Mouse (Mus musculus) T-helper 2 cell (primary cell): ENCODE data around the gene Ltb.

Experiments
- in situ Hi-C: fragments of 300-600 bp; cut with MboI, MseI; formaldehyde crosslinking; loops from one replicate; pipeline ENCODE4 v1.15.1; 2025; ENCODE audit warnings: high pct_unique_total_duplicates

Gene Ltb

GRCm38 (mm10) chr17:35165451-35166155 lies 28.6 kb upstream of the Ltb start:
- in situ Hi-C loops = no loop called here

- in situ Hi-C loops = no loop called here
These were observed 27.7 kb upstream of the Ltb start for GRCm38 (mm10) chr17:35166352-35167035.

- in situ Hi-C loops = no loop called here
These were observed 26.4 kb upstream of the Ltb start for GRCm38 (mm10) chr17:35167794-35168193.

- in situ Hi-C loops = no loop called here
These were observed 25.6 kb upstream of the Ltb start for GRCm38 (mm10) chr17:35168541-35169207.

GRCm38 (mm10) chr17:35172445-35173234 lies 21.6 kb upstream of the Ltb start:
- in situ Hi-C loops = loop anchor here (5.0 kb wide), 1 partner anchor 60 kb away; the partner anchor contains the start of gene Atp6v1g2

- in situ Hi-C loops = loop anchor here (5.0 kb wide), 1 partner anchor 59 kb away; the partner anchor contains the start of gene Atp6v1g2
These were observed 20.9 kb upstream of the Ltb start for GRCm38 (mm10) chr17:35173329-35173728.

GRCm38 (mm10) chr17:35174201-35174977 lies 19.9 kb upstream of the Ltb start:
- in situ Hi-C loops = loop anchor here (5.0 kb wide), 1 partner anchor 58 kb away; the partner anchor contains the start of gene Atp6v1g2

GRCm38 (mm10) chr17:35175382-35175781 lies 18.9 kb upstream of the Ltb start:
- in situ Hi-C loops = no loop called here

- in situ Hi-C loops = no loop called here
These were observed 18.3 kb upstream of the Ltb start, which contains the start of gene Aif1 for GRCm38 (mm10) chr17:35175968-35176367. TSS of gene Aif1 (minus strand) at chr17:35176068.

GRCm38 (mm10) chr17:35178528-35178927 lies 15.7 kb upstream of the Ltb start:
- in situ Hi-C loops = no loop called here

- in situ Hi-C loops = no loop called here
These were observed 14.1 kb upstream of the Ltb start for GRCm38 (mm10) chr17:35180093-35180492.

- in situ Hi-C loops = no loop called here
These were observed 8.3 kb upstream of the Ltb start for GRCm38 (mm10) chr17:35185639-35186611.

GRCm38 (mm10) chr17:35186681-35187080 lies 7.6 kb upstream of the Ltb start:
- in situ Hi-C loops = no loop called here

- in situ Hi-C loops = no loop called here
These were observed 6.9 kb upstream of the Ltb start for GRCm38 (mm10) chr17:35187345-35187744.

GRCm38 (mm10) chr17:35187959-35188610 lies 6.2 kb upstream of the Ltb start, which contains the start of gene Lst1:
TSS of gene Lst1 (minus strand) at chr17:35188439.
- in situ Hi-C loops = no loop called here

GRCm38 (mm10) chr17:35189186-35189585 lies 5.1 kb upstream of the Ltb start:
- in situ Hi-C loops = no loop called here

GRCm38 (mm10) chr17:35190096-35190495 lies 4.1 kb upstream of the Ltb start:
- in situ Hi-C loops = no loop called here

GRCm38 (mm10) chr17:35191723-35192122 lies 2.5 kb upstream of the Ltb start:
- in situ Hi-C loops = no loop called here

GRCm38 (mm10) chr17:35192924-35193323 lies 1.3 kb upstream of the Ltb start:
- in situ Hi-C loops = no loop called here
